Mouse (Mus musculus): Measurements from ENCODE around the gene Epo. TPM values are rescaled to one million over a fixed set of nuclear protein-coding genes. Genes with fewer than 3 reads are reported as not detected.

Epo gene
- polyA plus RNA-seq, 1 experiment from 2014 or later = 0.45 TPM

- H3K27me3 ChIP-seq = no peaks in the 10 kb centered on the region
- H3K9ac ChIP-seq = no peak overlapping the region
- no peak overlapping the region for H3K27ac ChIP-seq
- peaks cover 4% of the 10 kb centered on the region for H3K4me1 ChIP-seq
- H3K4me2 ChIP-seq = no peak overlapping the region
- no peaks in the 10 kb centered on the region for H3K9me3 ChIP-seq (replicated peaks)
- 64% methylated on average over 4 of the region's 4 CpGs for WGBS
- no peak overlapping the region for H3K4me3 ChIP-seq (replicated peaks)
- ATAC-seq (replicated peaks; ENCODE audit: low FRiP score) = no peak
- no peaks in the 10 kb centered on the region for H3K36me3 ChIP-seq
These were observed 4.4 kb upstream of the Epo start for GRCm38 (mm10) chr5:137537461-137537860.

DNA sequence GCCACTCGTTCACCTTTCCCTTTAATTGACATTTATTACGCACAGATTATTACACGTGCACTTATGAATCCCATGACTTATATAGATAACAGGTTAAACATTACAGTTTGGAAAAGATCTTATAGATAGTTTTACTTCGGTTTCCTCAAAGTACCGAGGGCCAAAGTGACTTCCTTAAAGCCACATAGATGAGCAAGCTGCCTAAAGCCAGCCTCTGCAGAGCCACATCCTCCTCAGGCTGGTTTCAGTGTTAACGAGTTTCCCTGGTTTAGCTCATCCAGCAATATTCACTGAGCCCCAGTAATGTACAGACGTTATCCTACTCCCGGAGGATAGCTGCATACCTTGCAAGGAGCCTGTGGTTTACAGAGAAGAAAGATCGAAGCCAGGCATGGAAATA, 2.3 kb upstream of the Epo start:
- WGBS = 77% methylated on average over 9 of the region's 9 CpGs
- Histone ChIP-seq H3K9me3 (replicated peaks) (no peaks in the 10 kb centered on the region), H3K9ac (no peak overlapping the region), H3K4me2 (no peak overlapping the region), H3K27me3 (no peaks in the 10 kb centered on the region), H3K36me3 (peaks cover 1% of the 10 kb centered on the region; the same call in 1 of the 2 replicates), H3K4me1 (peaks cover 14% of the 10 kb centered on the region), H3K27ac (no peak overlapping the region), H3K4me3 (replicated peaks) (no peak overlapping the region)
- ATAC-seq (replicated peaks; ENCODE audit: low FRiP score) = no peak

DNA sequence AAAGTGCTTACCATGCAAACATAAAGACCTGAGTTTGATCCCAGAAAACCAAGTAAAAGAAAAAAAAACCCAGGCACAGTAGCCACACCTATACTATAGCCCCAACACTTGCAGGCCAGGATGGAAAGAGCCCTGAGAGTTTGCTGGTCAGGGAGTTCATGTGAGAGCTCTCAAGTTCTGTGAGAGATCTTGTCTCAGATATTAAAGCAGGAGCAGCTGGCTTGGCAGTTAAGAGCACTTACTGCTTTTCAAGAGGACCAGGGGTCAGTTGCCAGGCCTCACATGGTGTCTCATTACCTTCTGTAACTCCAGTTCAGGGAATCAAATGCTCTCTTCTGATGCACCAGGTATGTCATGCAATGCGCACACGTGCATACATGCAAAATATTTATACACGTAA, 1.7 kb upstream of the Epo start:
- H3K27ac ChIP-seq = no peak overlapping the region
- H3K36me3 ChIP-seq = peaks cover 7% of the 10 kb centered on the region
- no peak overlapping the region for H3K9ac ChIP-seq
- no peak overlapping the region for H3K4me3 ChIP-seq (replicated peaks)
- no peaks in the 10 kb centered on the region for H3K27me3 ChIP-seq
- H3K4me1 ChIP-seq = peaks cover 20% of the 10 kb centered on the region
- ATAC-seq (replicated peaks; ENCODE audit: low FRiP score) = no peak
- no peak overlapping the region for H3K4me2 ChIP-seq
- 90% methylated on average over 3 of the region's 3 CpGs for WGBS
- no peaks in the 10 kb centered on the region for H3K9me3 ChIP-seq (replicated peaks)

DNA sequence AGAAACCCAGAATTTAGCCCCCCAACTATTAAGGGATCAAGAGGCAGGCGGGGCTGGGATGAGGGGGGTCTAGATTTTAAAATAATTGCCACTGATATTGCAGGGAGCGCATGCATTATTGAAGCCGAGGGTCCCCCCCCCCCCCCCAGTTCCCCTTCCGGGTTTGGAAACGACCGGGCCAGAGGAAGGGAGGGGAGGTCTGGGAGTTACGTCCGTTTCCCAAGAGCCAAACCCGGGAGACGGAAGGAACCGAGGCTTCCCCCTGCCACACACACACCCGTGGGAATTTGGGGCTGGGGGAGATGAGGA, 280 bp downstream of the Epo start:
- ATAC-seq (replicated peaks; ENCODE audit: low FRiP score) = peak; percentile 14; the same call in 1 of the 2 replicates
- Histone ChIP-seq H3K4me2 (peak overlapping the region; percentile 94), H3K27me3 (no peaks in the 10 kb centered on the region), H3K27ac (peak overlapping the region; percentile 96), H3K9ac (peak overlapping the region; percentile 87), H3K36me3 (peaks cover 27% of the 10 kb centered on the region), H3K4me3 (replicated peaks) (peak overlapping the region; percentile 87), H3K9me3 (replicated peaks) (no peaks in the 10 kb centered on the region), H3K4me1 (peaks cover 29% of the 10 kb centered on the region)
- WGBS = 1% methylated on average over 10 of the region's 12 CpGs

DNA sequence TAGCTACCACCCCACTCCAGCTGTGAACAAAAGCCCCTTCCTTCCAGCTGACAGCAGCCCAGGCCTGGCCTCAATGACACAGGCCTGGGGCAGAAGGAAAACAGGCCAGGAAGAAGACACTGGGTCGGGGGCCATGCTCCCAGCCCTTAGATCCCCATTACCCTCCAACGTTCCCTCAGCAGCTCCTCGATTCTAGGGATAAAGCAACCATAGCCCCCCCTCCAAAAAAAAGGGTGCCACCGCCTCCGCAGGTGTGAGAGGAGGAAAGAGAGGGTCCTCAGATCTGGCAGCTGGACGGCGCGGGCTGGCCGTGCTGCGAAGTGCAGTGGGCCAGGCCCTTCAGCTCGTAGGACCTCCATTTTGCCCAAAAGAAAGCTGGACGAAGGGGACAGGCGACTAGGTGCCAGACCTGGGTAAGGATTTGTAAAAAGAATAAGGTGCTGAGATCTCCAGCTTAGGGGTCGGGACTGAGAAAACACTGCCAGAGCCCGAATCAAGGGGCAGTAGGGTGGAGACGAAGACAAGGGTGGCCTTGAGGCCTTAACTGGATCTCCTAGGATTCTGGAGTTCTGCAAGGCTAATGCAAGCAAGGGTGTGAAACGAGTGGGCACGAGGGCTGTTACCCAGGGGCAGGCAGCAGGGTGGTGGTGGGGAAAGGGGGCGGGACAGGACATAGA, 773 bp downstream of the Epo start:
- H3K27me3 ChIP-seq = no peaks in the 10 kb centered on the region
- 0% methylated on average over 19 of the region's 19 CpGs for WGBS
- peak overlapping the region; percentile 94 for H3K4me2 ChIP-seq
- ATAC-seq (replicated peaks; ENCODE audit: low FRiP score) = 0 out of 2 replicates have a peak, but pooled peaks have one; percentile 0
- peak overlapping the region; percentile 87 for H3K4me3 ChIP-seq (replicated peaks)
- no peaks in the 10 kb centered on the region for H3K9me3 ChIP-seq (replicated peaks)
- H3K36me3 ChIP-seq = peaks cover 32% of the 10 kb centered on the region
- peak overlapping the region; percentile 96 for H3K27ac ChIP-seq
- peaks cover 32% of the 10 kb centered on the region for H3K4me1 ChIP-seq
- H3K9ac ChIP-seq = peak overlapping the region; percentile 87

- H3K4me2 ChIP-seq = peak overlapping the region; percentile 94
- peaks cover 38% of the 10 kb centered on the region for H3K36me3 ChIP-seq
- H3K27ac ChIP-seq = peak overlapping the region; percentile 96
- no peaks in the 10 kb centered on the region for H3K27me3 ChIP-seq
- WGBS = under 1% methylated on average over 48 of the region's 51 CpGs
- ATAC-seq (replicated peaks; ENCODE audit: low FRiP score) = peak; percentile 11
- peaks cover 33% of the 10 kb centered on the region for H3K4me1 ChIP-seq
- H3K9ac ChIP-seq = peak overlapping the region; percentile 87
- no peaks in the 10 kb centered on the region for H3K9me3 ChIP-seq (replicated peaks)
- peak overlapping the region; percentile 87 for H3K4me3 ChIP-seq (replicated peaks)
These were observed 1.5 kb downstream of the Epo start for GRCm38 (mm10) chr5:137531414-137532130.

- Histone ChIP-seq H3K27ac (peak overlapping the region; percentile 96), H3K27me3 (no peaks in the 10 kb centered on the region), H3K4me3 (replicated peaks) (peak overlapping the region; percentile 87), H3K4me2 (peak overlapping the region; percentile 94), H3K9ac (peak overlapping the region; percentile 87), H3K9me3 (replicated peaks) (no peaks in the 10 kb centered on the region), H3K4me1 (peaks cover 39% of the 10 kb centered on the region), H3K36me3 (peaks cover 45% of the 10 kb centered on the region)
- under 1% methylated on average over 43 of the region's 46 CpGs for WGBS
- ATAC-seq (replicated peaks; ENCODE audit: low FRiP score) = peak; percentile 23
These were observed 2.2 kb downstream of the Epo start for GRCm38 (mm10) chr5:137530588-137531413.

DNA sequence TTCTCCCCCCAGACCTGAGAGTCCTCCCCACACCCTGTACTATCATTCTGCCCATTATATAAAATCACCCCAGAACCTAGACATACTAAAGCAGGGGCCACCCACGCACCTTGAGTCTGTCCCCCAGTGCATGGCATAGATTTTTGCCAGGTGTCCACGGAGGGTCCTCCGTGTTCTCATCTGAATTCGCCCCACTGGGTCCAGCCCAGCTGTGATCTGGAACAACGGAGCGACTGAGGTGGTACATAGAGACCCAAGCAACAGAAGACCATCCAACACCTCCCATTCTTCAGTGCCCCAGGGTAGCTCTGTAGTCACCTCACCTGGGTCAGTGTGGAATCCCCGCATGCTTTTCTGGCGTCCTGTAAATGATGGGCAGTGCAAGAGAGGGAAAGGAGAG, 3.0 kb downstream of the Epo start:
- Histone ChIP-seq H3K4me1 (peaks cover 39% of the 10 kb centered on the region), H3K27me3 (no peaks in the 10 kb centered on the region), H3K9ac (peak overlapping the region; percentile 87), H3K4me2 (peak overlapping the region; percentile 94), H3K4me3 (replicated peaks) (peak overlapping the region; percentile 87), H3K27ac (peak overlapping the region; percentile 96), H3K36me3 (peaks cover 52% of the 10 kb centered on the region), H3K9me3 (replicated peaks) (no peaks in the 10 kb centered on the region)
- ATAC-seq (replicated peaks; ENCODE audit: low FRiP score) = no peak
- 68% methylated on average over 8 of the region's 8 CpGs for WGBS

DNA sequence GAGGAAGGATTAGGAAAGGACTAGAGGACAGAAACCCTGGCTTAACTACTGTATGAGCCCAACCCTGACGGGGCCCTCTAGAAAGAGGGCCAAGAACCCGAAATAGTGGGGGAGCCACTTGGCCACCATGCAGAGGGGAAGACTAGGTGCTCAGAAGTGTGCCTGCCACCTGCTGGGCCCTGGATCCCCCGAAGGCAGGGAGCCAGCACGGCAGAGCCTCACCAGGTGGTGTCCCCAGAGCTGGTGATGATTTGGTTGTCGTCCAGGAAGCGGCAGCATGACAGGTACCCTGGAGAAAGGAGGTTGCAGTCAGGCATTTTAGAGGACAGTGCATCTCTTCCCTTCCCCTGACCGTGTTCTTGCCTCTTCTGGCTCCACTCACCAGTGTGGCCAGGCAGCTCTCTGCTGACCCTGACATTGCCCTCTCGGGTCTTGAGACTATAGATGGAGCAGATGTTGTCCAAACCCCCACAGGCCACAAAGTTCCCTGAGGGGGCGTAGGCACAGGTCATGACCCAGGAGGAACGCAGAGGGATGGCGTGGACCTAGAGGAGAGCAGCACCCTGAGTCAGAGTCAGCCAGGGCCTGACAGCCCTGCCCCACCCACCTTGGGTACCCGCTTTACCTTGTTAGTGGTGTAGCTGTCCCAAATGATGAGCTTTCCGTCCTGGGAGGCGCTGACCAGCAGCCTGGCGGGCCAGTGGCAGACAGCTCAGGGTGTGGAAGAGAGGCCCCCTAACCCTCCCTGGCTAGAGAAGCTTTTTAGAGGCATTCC, 3.6 kb downstream of the Epo start:
- peak overlapping the region; percentile 96; the same call in 1 of the 2 replicates for H3K27ac ChIP-seq
- ATAC-seq (replicated peaks; ENCODE audit: low FRiP score) = no peak
- no peaks in the 10 kb centered on the region for H3K27me3 ChIP-seq
- peaks cover 59% of the 10 kb centered on the region for H3K36me3 ChIP-seq
- H3K9me3 ChIP-seq (replicated peaks) = no peaks in the 10 kb centered on the region
- no peak overlapping the region for H3K9ac ChIP-seq
- H3K4me2 ChIP-seq = no peak overlapping the region
- 70% methylated on average over 15 of the region's 15 CpGs for WGBS
- peak overlapping the region; percentile 87; the same call in 1 of the 2 replicates for H3K4me3 ChIP-seq (replicated peaks)
- H3K4me1 ChIP-seq = peaks cover 39% of the 10 kb centered on the region

DNA sequence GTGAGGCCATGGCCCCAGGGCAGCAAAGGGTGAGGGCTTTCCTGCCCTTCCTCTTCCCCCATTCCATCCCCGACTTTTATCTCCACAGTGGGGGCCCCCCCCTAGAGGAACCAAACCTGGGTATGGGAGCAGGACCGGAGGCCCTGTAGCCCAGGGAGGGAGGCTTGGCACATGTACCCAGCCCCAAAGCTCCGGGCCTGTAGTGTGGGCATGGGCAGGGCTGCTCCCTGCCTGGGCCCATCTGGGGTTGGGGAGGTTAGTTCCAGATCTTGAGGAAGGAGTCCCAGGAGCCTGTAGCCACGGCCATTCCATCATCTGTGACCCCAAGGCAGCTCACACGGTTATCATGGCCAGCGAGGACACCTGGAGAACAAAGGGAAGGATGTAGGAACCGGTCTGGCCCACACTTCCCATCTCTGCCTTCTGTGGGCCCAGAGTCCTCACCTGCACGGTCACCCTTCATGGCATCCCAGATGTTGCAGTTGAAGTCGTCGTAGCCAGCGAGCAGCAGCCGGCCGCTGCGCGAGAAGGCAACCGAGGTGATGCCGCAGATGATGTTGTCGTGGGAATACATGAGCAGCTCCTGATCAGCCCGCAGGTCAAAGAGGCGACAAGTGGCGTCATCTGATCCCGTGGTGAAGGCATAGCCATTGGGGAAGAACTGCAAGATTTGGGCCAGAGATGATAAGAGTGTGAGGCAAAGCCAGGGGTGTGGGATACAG, 4.6 kb downstream of the Epo start:
- ATAC-seq (replicated peaks; ENCODE audit: low FRiP score) = no peak
- Histone ChIP-seq H3K27me3 (no peaks in the 10 kb centered on the region), H3K4me3 (replicated peaks) (no peak overlapping the region), H3K4me2 (no peak overlapping the region), H3K9ac (no peak overlapping the region), H3K4me1 (peaks cover 36% of the 10 kb centered on the region), H3K36me3 (peaks cover 69% of the 10 kb centered on the region), H3K27ac (no peak overlapping the region), H3K9me3 (replicated peaks) (no peaks in the 10 kb centered on the region)
- WGBS = 76% methylated on average over 22 of the region's 22 CpGs

GRCm38 (mm10) chr5:137527413-137527812, 5.6 kb downstream of the Epo start:
- Histone ChIP-seq H3K4me1 (peaks cover 36% of the 10 kb centered on the region), H3K27me3 (no peaks in the 10 kb centered on the region), H3K36me3 (peaks cover 78% of the 10 kb centered on the region), H3K9ac (no peak overlapping the region), H3K4me2 (no peak overlapping the region), H3K9me3 (replicated peaks) (no peaks in the 10 kb centered on the region), H3K27ac (no peak overlapping the region), H3K4me3 (replicated peaks) (no peak overlapping the region)
- no peak for ATAC-seq (replicated peaks; ENCODE audit: low FRiP score)
- 53% methylated on average over 1 of the region's 1 CpGs for WGBS

Data from kidney, embryonic 15.5 days (tissue).